Comparison of ENCODE assay signal across 17 mouse cellular contexts in the genomic region with DNA sequence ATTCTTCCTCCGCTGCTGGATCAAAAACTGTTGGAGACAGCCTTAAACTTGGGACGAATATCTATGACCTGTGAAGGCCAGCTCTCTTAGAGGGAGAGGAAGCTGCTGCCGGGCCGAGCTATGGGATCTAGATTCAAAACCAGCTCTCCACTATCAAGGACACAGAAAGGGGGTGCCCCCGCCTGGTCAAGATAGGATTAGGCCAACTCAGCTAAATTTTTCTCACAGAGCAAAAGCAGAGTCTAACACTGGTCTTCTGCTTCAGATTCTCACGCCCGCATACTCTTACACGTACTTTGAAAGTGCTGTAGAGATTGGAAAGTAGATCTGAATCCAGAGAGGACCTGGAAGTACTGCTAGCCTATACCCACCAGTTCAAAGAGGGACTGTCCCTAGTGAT. TPM values are rescaled to one million over a fixed set of nuclear protein-coding genes. Genes with fewer than 3 reads are reported as not detected.
A peak's percentile ranks its signal among the peaks of the same experiment; 100 is the strongest.
DNase-seq lines count a peak whose midpoint lies in the region; ATAC-seq and TF ChIP-seq lines count a peak whose summit lies in the region.
"Had no signal": no experiment of that assay in that cellular context is flagged by ENCODE, and none has a peak within 500 bp of the region (broad histone marks: within the 10 kb centered on the region; RNA-seq: fewer than 3 reads in every experiment).

No protein-coding gene starts in this region.

- no peak overlapping the region for H3K27ac ChIP-seq in kidney, embryonic 15.5 days
- H3K27ac ChIP-seq in lung, postnatal 0 days (ENCODE audit: low read length), result no peak overlapping the region
- H3K27ac ChIP-seq: forebrain, embryonic 13.5 days; limb, embryonic 10.5 days; liver, embryonic 12.5 days had no signal

- H3K9me3 ChIP-seq in kidney, embryonic 15.5 days (replicated peaks), result no peaks in the 10 kb centered on the region
- no peaks in the 10 kb centered on the region for H3K9me3 ChIP-seq in lung, postnatal 0 days (ENCODE audit: low read length)
- H3K9me3 ChIP-seq: forebrain, embryonic 13.5 days; limb, embryonic 10.5 days; liver, embryonic 12.5 days had no signal

- peak; percentile 29 to 32 for DNase-seq in cerebellum, postnatal 10 days
- DNase-seq in cerebellum, adult 11 months, result no peak
- DNase-seq in kidney, adult 9 months, result peak; percentile 5
- DNase-seq in lung, postnatal 0 days (ENCODE audit: low spot score), result no peak
- DNase-seq in lung, postnatal 4 days, result no peak
- peak; percentile 53 for DNase-seq in right cerebral cortex, postnatal 4 days
- DNase-seq: cerebellum, adult 8-10 months; embryo, embryonic 11 days; gastrocnemius, postnatal 14 days; midbrain, embryonic 14.5 days had no signal

- TF ChIP-seq CTCF in lung, postnatal 0 days (IDR thresholded peaks at IDR 0.05), result peak; percentile 7; the same call in 1 of the 2 replicates

- no peaks in the 10 kb centered on the region for H3K27me3 ChIP-seq in kidney, embryonic 15.5 days
- H3K27me3 ChIP-seq in lung, postnatal 0 days (replicated peaks; ENCODE audit: insufficient read depth, low read length), result no peaks in the 10 kb centered on the region
- H3K27me3 ChIP-seq: forebrain, embryonic 13.5 days; liver, embryonic 12.5 days; Patski had no signal

- ATAC-seq in kidney, embryonic 15.5 days (replicated peaks; ENCODE audit: low FRiP score), result no peak
- ATAC-seq in lung, postnatal 0 days, result no peak
- ATAC-seq in inflammation-experienced regulatory T-cells, adult 6 months, result no peak
- ATAC-seq: forebrain, embryonic 13.5 days; liver, embryonic 12.5 days; Patski had no signal

- no peak overlapping the region for H3K4me3 ChIP-seq in kidney, embryonic 15.5 days (replicated peaks)
- H3K4me3 ChIP-seq in lung, postnatal 0 days (ENCODE audit: low read depth, low read length), result no peak overlapping the region
- H3K4me3 ChIP-seq: forebrain, embryonic 13.5 days; limb, embryonic 10.5 days; liver, embryonic 12.5 days had no signal

- no peak for TF ChIP-seq EP300 in lung, postnatal 0 days (IDR thresholded peaks at IDR 0.05)

- 83% methylated on average over 8 of the region's 8 CpGs for WGBS in kidney, embryonic 15.5 days
- 77% methylated on average over 8 of the region's 8 CpGs for WGBS in lung, postnatal 0 days

- no peak overlapping the region for H3K4me2 ChIP-seq in kidney, embryonic 15.5 days
- no peak overlapping the region for H3K4me2 ChIP-seq in lung, postnatal 0 days (replicated peaks; ENCODE audit: low read depth, low read length)
- H3K4me2 ChIP-seq: forebrain, embryonic 13.5 days; heart, embryonic 11.5 days; liver, embryonic 12.5 days had no signal

- H3K9ac ChIP-seq in kidney, embryonic 15.5 days, result no peak overlapping the region
- no peak overlapping the region for H3K9ac ChIP-seq in lung, postnatal 0 days (replicated peaks; ENCODE audit: low read depth)
- H3K9ac ChIP-seq: forebrain, embryonic 13.5 days; liver, embryonic 12.5 days had no signal

- H3K4me1 ChIP-seq in kidney, embryonic 15.5 days, result no peaks in the 10 kb centered on the region
- H3K4me1 ChIP-seq in lung, postnatal 0 days (ENCODE audit: insufficient read depth, low read depth, low read length), result no peaks in the 10 kb centered on the region
- H3K4me1 ChIP-seq: forebrain, embryonic 13.5 days; limb, embryonic 10.5 days; liver, embryonic 12.5 days had no signal

- no peaks in the 10 kb centered on the region for H3K36me3 ChIP-seq in kidney, embryonic 15.5 days
- H3K36me3 ChIP-seq in lung, postnatal 0 days (ENCODE audit: insufficient read depth, low read length), result no peaks in the 10 kb centered on the region
- H3K36me3 ChIP-seq: limb, embryonic 10.5 days; liver, embryonic 12.5 days had no signal

RNA-seq across cellular contexts. Expression of a gene that starts 56.2 kb away (rescaled TPM):
- polyA plus RNA-seq in kidney, embryonic 15.5 days (2015; fragmentation: Nextera tagmentation; extraction: Ambion mirVana), result 30.6 and 31.9 TPM in 2 replicates
- 18.3 and 19.6 TPM in 2 replicates for polyA plus RNA-seq in lung, postnatal 0 days (2015; fragmentation: Nextera tagmentation; extraction: Ambion mirVana)
- polyA plus RNA-seq in inflammation-experienced regulatory T-cells, adult 6 months (2017; shearing (Covaris generic)), result 10 to 100 TPM; 33.9 to 66.1 (median 58.2) TPM

Comparison
In these comparisons a context has a peak if more than half of its experiments do, and no peak if none do; other contexts are left out.
1. DNase-seq: peak in cerebellum, postnatal 10 days (2 of 2), kidney, adult 9 months (single experiment) and right cerebral cortex, postnatal 4 days (single experiment); none in cerebellum, adult 11 months (single experiment), lung, postnatal 0 days (single experiment) and lung, postnatal 4 days (0 of 2).